Mouse (Mus musculus): ENCODE results near the gene AF366264. TPM values are rescaled to one million over a fixed set of nuclear protein-coding genes. Genes with fewer than 3 reads are reported as not detected.
A peak's percentile ranks its signal among the peaks of the same experiment; 100 is the strongest.
"Not testable (repeated sequence)": the region's sequence is repeated elsewhere in the genome, so short reads cannot be mapped to it uniquely, and the experiment has no call there.

AF366264 gene
- polyA plus RNA-seq (2016; fragmentation: Nextera tagmentation; extraction: Ambion mirVana) = not detected in 2 replicates

- not testable (repeated sequence) for ATAC-seq (ENCODE audit: low FRiP score); H3K9ac ChIP-seq; H3K9me3 ChIP-seq; H3K4me3 ChIP-seq (replicated peaks); H3K27ac ChIP-seq; H3K27me3 ChIP-seq; H3K4me2 ChIP-seq; H3K36me3 ChIP-seq (replicated peaks); H3K4me1 ChIP-seq
- 85% methylated on average over 5 of the region's 5 CpGs for WGBS
These were observed at the start of gene AF366264 for GRCm38 (mm10) chr8:13838289-13838688. AF366264 (minus strand) TSS chr8:13838389.

- H3K27me3 ChIP-seq; H3K36me3 ChIP-seq (replicated peaks); ATAC-seq (ENCODE audit: low FRiP score); H3K4me1 ChIP-seq; H3K4me3 ChIP-seq (replicated peaks); H3K9ac ChIP-seq; H3K27ac ChIP-seq; H3K9me3 ChIP-seq; H3K4me2 ChIP-seq: not testable (repeated sequence)
- 95% methylated on average over 1 of the region's 1 CpGs for WGBS
These were observed 5.1 kb upstream of the AF366264 start for GRCm38 (mm10) chr8:13843286-13843685.

GRCm38 (mm10) chr8:13828598-13829172 lies 9.5 kb downstream of the AF366264 start:
- Histone ChIP-seq H3K4me3 (replicated peaks) (no peak overlapping the region), H3K9me3 (no peaks in the 10 kb centered on the region), H3K27ac (no peak overlapping the region), H3K36me3 (replicated peaks) (no peaks in the 10 kb centered on the region), H3K4me1 (no peaks in the 10 kb centered on the region), H3K4me2 (no peak overlapping the region), H3K9ac (no peak overlapping the region), H3K27me3 (no peaks in the 10 kb centered on the region)
- no peak for ATAC-seq (ENCODE audit: low FRiP score)
- WGBS = 81% methylated on average over 7 of the region's 7 CpGs

- 91% methylated on average over 5 of the region's 5 CpGs for WGBS
These were observed 38.6 kb downstream of the AF366264 start for GRCm38 (mm10) chr8:13799566-13799965.

GRCm38 (mm10) chr8:13797676-13798075 lies 40.5 kb downstream of the AF366264 start:
- Histone ChIP-seq H3K27me3 (no peaks in the 10 kb centered on the region), H3K9ac (no peak overlapping the region), H3K27ac (no peak overlapping the region), H3K4me2 (no peak overlapping the region), H3K9me3 (no peaks in the 10 kb centered on the region), H3K36me3 (replicated peaks) (peaks cover 60% of the 10 kb centered on the region), H3K4me3 (replicated peaks) (no peak overlapping the region), H3K4me1 (peaks cover 3% of the 10 kb centered on the region; the same call in 1 of the 2 replicates)
- no peak for ATAC-seq (ENCODE audit: low FRiP score)
- 91% methylated on average over 5 of the region's 5 CpGs for WGBS

More at GRCm38 (mm10) chr8:13799566-13799965, 38.6 kb downstream of the AF366264 start:
- no peak for ATAC-seq (ENCODE audit: low FRiP score)
- H3K27ac ChIP-seq = no peak overlapping the region
- H3K36me3 ChIP-seq (replicated peaks) = peaks cover 43% of the 10 kb centered on the region
- peaks cover 3% of the 10 kb centered on the region; the same call in 1 of the 2 replicates for H3K4me1 ChIP-seq
- H3K4me2 ChIP-seq = no peak overlapping the region
- no peak overlapping the region for H3K9ac ChIP-seq
- no peak overlapping the region for H3K4me3 ChIP-seq (replicated peaks)
- H3K27me3 ChIP-seq = no peaks in the 10 kb centered on the region
- no peaks in the 10 kb centered on the region for H3K9me3 ChIP-seq

- 94% methylated on average over 11 of the region's 11 CpGs for WGBS
- H3K4me3 ChIP-seq (replicated peaks) = no peak overlapping the region
- no peak for ATAC-seq (ENCODE audit: low FRiP score)
- no peaks in the 10 kb centered on the region for H3K9me3 ChIP-seq
- H3K4me1 ChIP-seq = no peaks in the 10 kb centered on the region
- H3K4me2 ChIP-seq = no peak overlapping the region
- no peak overlapping the region for H3K9ac ChIP-seq
- peaks cover 69% of the 10 kb centered on the region for H3K36me3 ChIP-seq (replicated peaks)
- no peaks in the 10 kb centered on the region for H3K27me3 ChIP-seq
- no peak overlapping the region for H3K27ac ChIP-seq
These were observed 44.5 kb downstream of the AF366264 start for GRCm38 (mm10) chr8:13793746-13794101.

- Histone ChIP-seq H3K4me1 (no peaks in the 10 kb centered on the region), H3K4me2 (no peak overlapping the region), H3K9me3 (no peaks in the 10 kb centered on the region), H3K36me3 (replicated peaks) (peaks cover 69% of the 10 kb centered on the region), H3K27ac (no peak overlapping the region), H3K27me3 (no peaks in the 10 kb centered on the region), H3K4me3 (replicated peaks) (no peak overlapping the region), H3K9ac (no peak overlapping the region)
- no peak for ATAC-seq (ENCODE audit: low FRiP score)
- WGBS = 90% methylated on average over 8 of the region's 8 CpGs
These were observed 45.0 kb downstream of the AF366264 start for GRCm38 (mm10) chr8:13793097-13793745.

- no peak overlapping the region for H3K27ac ChIP-seq
- H3K4me1 ChIP-seq = peaks cover 11% of the 10 kb centered on the region
- no peaks in the 10 kb centered on the region for H3K9me3 ChIP-seq
- 96% methylated on average over 8 of the region's 8 CpGs for WGBS
- peaks cover 45% of the 10 kb centered on the region for H3K36me3 ChIP-seq (replicated peaks)
- no peak overlapping the region for H3K4me2 ChIP-seq
- H3K27me3 ChIP-seq = no peaks in the 10 kb centered on the region
- ATAC-seq (ENCODE audit: low FRiP score) = no peak
- no peak overlapping the region for H3K9ac ChIP-seq
- H3K4me3 ChIP-seq (replicated peaks) = no peak overlapping the region
These were observed 48.6 kb downstream of the AF366264 start for GRCm38 (mm10) chr8:13789606-13790005.

GRCm38 (mm10) chr8:13785764-13786299 lies 52.4 kb downstream of the AF366264 start:
- Histone ChIP-seq H3K27ac (peak overlapping the region; percentile 99), H3K4me2 (peak overlapping the region; percentile 77)
- WGBS = under 1% methylated on average over 47 of the region's 47 CpGs

GRCm38 (mm10) chr8:13785250-13785763 lies 52.9 kb downstream of the AF366264 start, which contains the start of gene Upf3a:
Upf3a (plus strand) TSS chr8:13785615.
- peak within 1 kb of the TSS; percentile 72 for H3K4me3 ChIP-seq (replicated peaks)
- ATAC-seq (ENCODE audit: low FRiP score) = peak; percentile 94
- peak within 1 kb of the TSS; percentile 99 for H3K27ac ChIP-seq
- H3K9ac ChIP-seq = peak within 1 kb of the TSS; percentile 85
- H3K9me3 ChIP-seq = no peaks in the 10 kb centered on the region
- no peaks in the 10 kb centered on the region for H3K27me3 ChIP-seq
- H3K36me3 ChIP-seq (replicated peaks) = peaks cover 44% of the 10 kb centered on the region
- under 1% methylated on average over 46 of the region's 47 CpGs for WGBS
- peaks cover 12% of the 10 kb centered on the region for H3K4me1 ChIP-seq
- peak within 1 kb of the TSS; percentile 77 for H3K4me2 ChIP-seq

More at GRCm38 (mm10) chr8:13785764-13786299, 52.4 kb downstream of the AF366264 start:
- peak overlapping the region; percentile 72 for H3K4me3 ChIP-seq (replicated peaks)
- H3K36me3 ChIP-seq (replicated peaks) = peaks cover 39% of the 10 kb centered on the region
- H3K9me3 ChIP-seq = no peaks in the 10 kb centered on the region
- peak overlapping the region; percentile 85 for H3K9ac ChIP-seq
- peaks cover 12% of the 10 kb centered on the region for H3K4me1 ChIP-seq
- peak; percentile 96 for ATAC-seq (ENCODE audit: low FRiP score)
- no peaks in the 10 kb centered on the region for H3K27me3 ChIP-seq
